Mouse (Mus musculus): ENCODE measurements at regions not wholly inside any gene's neighbourhood (a gene's known extent, or its start where the extent isn't known, plus 50 kb on each side); places are given as distances from the start of the nearest gene placed in this dataset.

GRCm38 (mm10) chr4:149840511-149841292 lies 66.6 kb upstream of the Slc25a33 start:
- TF ChIP-seq ZC3H11A (IDR thresholded peaks at IDR 0.05; ENCODE audit: low read depth, low read length) (no peak), USF2 (IDR thresholded peaks at IDR 0.05; ENCODE audit: borderline replicate concordance in 1 of 2, insufficient read depth in 1 of 2, low read depth in 1 of 2, low read length in 2 of 2) (no peak), JUND (IDR thresholded peaks at IDR 0.05; ENCODE audit: low read depth, low read length) (no peak), POLR2A (IDR thresholded peaks at IDR 0.05; ENCODE audit: control insufficient read depth in 1 of 2, insufficient read depth in 1 of 2, low read depth in 1 of 2, low read length in 2 of 2, poor library complexity in 1 of 2) (no peak)

Measured in MEL (cell line).